Mouse (Mus musculus) forebrain, embryonic 11.5 days (tissue): ENCODE results near the gene 1700008P02Rik. TPM values are rescaled to one million over a fixed set of nuclear protein-coding genes. Genes with fewer than 3 reads are reported as not detected.
"Not testable (repeated sequence)": the region's sequence is repeated elsewhere in the genome, so short reads cannot be mapped to it uniquely, and the experiment has no call there.

Experiments
- ATAC-seq: fragments of 200-750 bp; cut with Nextera tagmentation; replicated peaks from 2 replicates; pipeline ENCODE4 v1.8.0; 2017; ENCODE audit warnings: moderate TSS enrichment; ENCODE audit not compliant: low FRiP score
- DNase-seq: peaks from one replicate; pipeline ENCODE4 v3.0.0-alpha.2; 2017; ENCODE audit warnings: low spot score
- H3K27ac ChIP-seq: fragments of 300-500 bp; sonication (generic); 2 replicates; pipeline ENCODE4 v1.5.1; 2014; ENCODE audit warnings: low read depth, low read length
- H3K27me3 ChIP-seq: fragments of 300-500 bp; sonication (generic); 2 replicates; pipeline ENCODE4 v1.6.1; 2014; ENCODE audit warnings: mild to moderate bottlenecking, low read length, mixed read lengths; ENCODE audit not compliant: control insufficient read depth, insufficient read depth
- H3K36me3 ChIP-seq: fragments of 300-500 bp; sonication (generic); 2 replicates; pipeline ENCODE4 v1.6.1; 2014; ENCODE audit warnings: mild to moderate bottlenecking, low read length, moderate library complexity, mixed read lengths; ENCODE audit not compliant: control insufficient read depth, insufficient read depth
- H3K4me1 ChIP-seq: fragments of 300-500 bp; sonication (generic); replicated peaks from 2 replicates; pipeline ENCODE4 v1.6.1; 2014; ENCODE audit warnings: low read length, mixed read lengths; ENCODE audit not compliant: control insufficient read depth, insufficient read depth
- H3K4me2 ChIP-seq: fragments of 300-500 bp; sonication (generic); 2 replicates; pipeline ENCODE4 v1.6.1; 2014; ENCODE audit warnings: low read depth, mild to moderate bottlenecking, low read length, moderate library complexity, mixed read lengths; ENCODE audit not compliant: severe bottlenecking
- H3K4me3 ChIP-seq: fragments of 300-500 bp; sonication (generic); 2 replicates; pipeline ENCODE4 v1.5.1; 2014; ENCODE audit warnings: low read depth, low read length
- H3K9ac ChIP-seq: fragments of 300-500 bp; sonication (generic); 2 replicates; pipeline ENCODE4 v1.6.1; 2014; ENCODE audit warnings: low read length
- H3K9me3 ChIP-seq: fragments of 300-500 bp; sonication (generic); 2 replicates; pipeline ENCODE4 v1.6.1; 2016; ENCODE audit warnings: low read length, mixed read lengths; ENCODE audit not compliant: control insufficient read depth
- whole genome bisulfite sequencing: fragments of 180-500 bp; shearing (Covaris S2); extraction: QIAGEN DNeasy Blood & Tissue Kit; methylation state at CpG from one replicate; pipeline ENCODE4 v1.1.7; 2014; 5-methylcytosine and 5-hydroxymethylcytosine counted together
- polyA plus RNA-seq: library from polyadenylated mRNA; unstranded; fragments of >200 nt; fragmentation: Nextera tagmentation; extraction: Ambion mirVana; gene quantifications from 2 replicates; pipeline ENCODE4 v1.2.1, GENCODE M21; 2014

Gene 1700008P02Rik
- not detected in 2 replicates for polyA plus RNA-seq

- no peak within 1 kb of the TSS for H3K9ac ChIP-seq
- ATAC-seq (no peak), DNase-seq (no peak)
- no peak within 1 kb of the TSS for H3K27ac ChIP-seq
- 94% methylated on average over 7 of the region's 7 CpGs for WGBS
- no peaks in the 10 kb centered on the region for H3K4me1 ChIP-seq
- no peaks in the 10 kb centered on the region for H3K36me3 ChIP-seq
- H3K9me3 ChIP-seq, result no peaks in the 10 kb centered on the region
- H3K27me3 ChIP-seq, result no peaks in the 10 kb centered on the region
- H3K4me2 ChIP-seq, result no peak within 1 kb of the TSS
- H3K4me3 ChIP-seq, result no peak within 1 kb of the TSS
Observed at GRCm38 (mm10) chr3:6620343-6620742, at the start of gene 1700008P02Rik. 1700008P02Rik (minus strand) TSS chr3:6620443.

DNA sequence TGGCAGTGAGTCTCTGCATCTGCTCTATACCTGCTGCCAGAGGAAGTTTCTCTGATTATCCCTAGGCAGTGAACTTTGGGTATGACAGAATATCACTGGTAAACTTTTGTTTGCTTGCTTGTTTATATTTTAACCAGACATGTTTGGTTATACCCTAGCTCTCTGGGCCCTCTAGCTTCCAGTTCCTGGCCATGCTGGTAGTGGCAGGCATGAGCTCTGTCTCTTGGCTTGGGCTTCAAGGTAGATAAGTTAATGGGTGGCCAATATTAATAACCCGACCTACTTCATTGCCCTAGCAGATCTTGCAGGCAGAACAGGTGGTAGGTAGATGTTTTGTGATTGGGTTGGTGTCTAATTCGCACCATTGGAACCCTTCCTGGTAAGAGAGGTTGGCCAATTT lies 29.2 kb upstream of the 1700008P02Rik start:
- H3K9me3 ChIP-seq, result no peaks in the 10 kb centered on the region
- H3K9ac ChIP-seq, result no peak overlapping the region
- 86% methylated on average over 2 of the region's 2 CpGs for WGBS
- DNase-seq (no peak), ATAC-seq (no peak)
- H3K4me1 ChIP-seq, result no peaks in the 10 kb centered on the region
- H3K36me3 ChIP-seq, result no peaks in the 10 kb centered on the region
- no peak overlapping the region for H3K27ac ChIP-seq
- no peaks in the 10 kb centered on the region for H3K27me3 ChIP-seq
- no peak overlapping the region for H3K4me3 ChIP-seq
- no peak overlapping the region for H3K4me2 ChIP-seq

GRCm38 (mm10) chr3:6638151-6638550 lies 17.9 kb upstream of the 1700008P02Rik start:
- not testable (repeated sequence) for DNase-seq, H3K27me3 ChIP-seq, H3K9ac ChIP-seq, H3K4me2 ChIP-seq, ATAC-seq, H3K36me3 ChIP-seq, H3K9me3 ChIP-seq, H3K27ac ChIP-seq, H3K4me3 ChIP-seq, H3K4me1 ChIP-seq

DNA sequence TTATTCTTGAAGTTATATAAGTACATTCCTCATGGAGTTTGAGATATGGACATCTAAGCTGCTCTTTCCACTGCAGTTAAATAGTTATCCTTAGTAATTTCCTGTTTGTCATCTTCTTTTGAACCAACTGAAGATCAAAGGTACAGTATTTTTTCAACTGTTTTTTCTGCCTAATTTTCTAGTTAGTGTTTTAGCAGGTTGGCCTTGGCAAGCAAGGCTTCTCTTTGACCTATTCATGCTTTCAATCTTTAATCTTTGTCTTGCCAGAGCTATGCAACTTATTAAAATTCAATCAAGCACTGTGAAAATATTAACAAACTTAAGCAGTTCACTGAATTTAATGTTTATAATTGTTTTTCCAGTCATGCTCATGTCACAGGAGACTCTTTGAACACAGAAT lies 14.0 kb upstream of the 1700008P02Rik start:
- no peak overlapping the region for H3K27ac ChIP-seq
- no peak overlapping the region for H3K9ac ChIP-seq
- H3K4me1 ChIP-seq, result no peaks in the 10 kb centered on the region
- no peaks in the 10 kb centered on the region for H3K27me3 ChIP-seq
- no peaks in the 10 kb centered on the region for H3K9me3 ChIP-seq
- ATAC-seq (no peak), DNase-seq (no peak)
- no peak overlapping the region for H3K4me3 ChIP-seq
- no peak overlapping the region for H3K4me2 ChIP-seq
- H3K36me3 ChIP-seq, result no peaks in the 10 kb centered on the region

GRCm38 (mm10) chr3:6617881-6618280 lies 2.4 kb downstream of the 1700008P02Rik start:
- DNase-seq (no peak), ATAC-seq (no peak)

More at GRCm38 (mm10) chr3:6617881-6618280, 2.4 kb downstream of the 1700008P02Rik start:
- Histone ChIP-seq H3K4me1 (no peaks in the 10 kb centered on the region), H3K27ac (no peak overlapping the region), H3K4me3 (no peak overlapping the region), H3K9me3 (no peaks in the 10 kb centered on the region), H3K36me3 (no peaks in the 10 kb centered on the region), H3K9ac (no peak overlapping the region), H3K27me3 (no peaks in the 10 kb centered on the region), H3K4me2 (no peak overlapping the region)
